Mouse (Mus musculus): ENCODE measurements around the gene Myo5a. TPM values are rescaled to one million over a fixed set of nuclear protein-coding genes. Genes with fewer than 3 reads are reported as not detected.

The Myo5a gene
- polyA plus RNA-seq, 1 experiment from 2014 or later, result 35.6 TPM

DNA sequence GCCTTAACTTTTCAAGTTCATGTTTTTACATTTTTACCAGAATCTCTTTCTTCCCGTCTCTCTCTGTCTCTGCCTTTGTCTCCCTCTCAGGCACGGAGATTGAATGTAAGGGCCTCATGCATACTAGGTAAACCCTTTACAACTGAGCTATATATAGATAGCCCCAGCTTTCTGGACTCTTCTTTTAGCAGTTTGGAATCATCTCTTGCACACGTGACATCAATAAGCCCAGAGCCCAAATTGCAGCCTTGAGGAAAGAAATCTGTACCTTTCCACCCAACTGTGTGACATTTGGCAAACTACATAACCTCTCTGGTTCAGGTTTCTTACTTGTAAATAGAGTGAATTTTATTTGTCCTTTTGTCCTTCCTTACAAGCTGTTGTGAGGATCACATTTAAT lies 1.5 kb downstream of the Myo5a start:
- Histone ChIP-seq H3K4me3 (replicated peaks) (peak overlapping the region; percentile 86), H3K27ac (replicated peaks) (peak overlapping the region; percentile 98), H3K9ac (replicated peaks) (peak overlapping the region; percentile 98), H3K9me3 (replicated peaks) (no peaks in the 10 kb centered on the region), H3K4me2 (peak overlapping the region; percentile 68), H3K27me3 (replicated peaks) (no peaks in the 10 kb centered on the region), H3K4me1 (peaks cover 23% of the 10 kb centered on the region), H3K36me3 (no peaks in the 10 kb centered on the region)
- WGBS, result 16% methylated on average over 3 of the region's 3 CpGs
- ATAC-seq (ENCODE audit: low FRiP score), result no peak

GRCm38 (mm10) chr9:75077191-75077590 lies 6.4 kb downstream of the Myo5a start:
- no peak for ATAC-seq (ENCODE audit: low FRiP score)
- Histone ChIP-seq H3K27me3 (replicated peaks) (no peaks in the 10 kb centered on the region), H3K4me3 (replicated peaks) (no peak overlapping the region), H3K4me2 (no peak overlapping the region), H3K9me3 (replicated peaks) (no peaks in the 10 kb centered on the region), H3K36me3 (no peaks in the 10 kb centered on the region), H3K4me1 (peaks cover 14% of the 10 kb centered on the region), H3K27ac (replicated peaks) (no peak overlapping the region), H3K9ac (replicated peaks) (no peak overlapping the region)

DNA sequence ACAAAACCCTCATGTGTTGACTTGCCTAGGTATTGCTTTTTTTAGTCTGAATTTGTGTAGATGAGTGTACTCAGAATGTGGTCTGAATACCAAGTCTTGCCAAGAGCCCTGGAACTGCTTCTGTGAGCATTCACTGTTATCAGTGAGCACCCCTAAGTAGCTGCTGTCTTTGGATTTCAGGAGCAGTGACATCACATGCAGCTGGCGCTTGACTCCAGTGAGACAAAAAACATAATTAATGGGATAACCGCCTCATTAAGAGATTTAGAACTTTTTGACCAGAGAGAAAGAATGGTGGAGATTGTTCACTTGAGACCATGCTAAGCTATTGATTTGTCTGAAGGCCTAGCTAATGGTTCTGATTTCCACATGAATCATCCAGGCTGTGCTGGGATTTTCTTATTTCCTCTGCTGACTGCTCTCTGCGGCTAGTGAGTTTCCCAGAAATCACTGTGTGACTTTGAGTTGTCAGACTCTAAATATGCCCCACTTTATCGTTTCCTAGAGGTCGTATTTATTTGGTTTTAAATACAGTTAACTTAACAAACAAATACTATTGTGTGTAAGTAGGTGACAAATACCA lies 14.5 kb downstream of the Myo5a start:
- no peak overlapping the region for H3K9ac ChIP-seq (replicated peaks)

GRCm38 (mm10) chr9:75087823-75088222 lies 17.0 kb downstream of the Myo5a start:
- no peak overlapping the region for H3K9ac ChIP-seq (replicated peaks)
- H3K27ac ChIP-seq (replicated peaks), result no peak overlapping the region
- H3K4me3 ChIP-seq (replicated peaks), result no peak overlapping the region
- H3K36me3 ChIP-seq, result no peaks in the 10 kb centered on the region
- no peak overlapping the region for H3K4me2 ChIP-seq
- H3K27me3 ChIP-seq (replicated peaks), result no peaks in the 10 kb centered on the region
- ATAC-seq (ENCODE audit: low FRiP score), result no peak
- 46% methylated on average over 2 of the region's 2 CpGs for whole genome bisulfite sequencing
- H3K9me3 ChIP-seq (replicated peaks), result no peaks in the 10 kb centered on the region
- H3K4me1 ChIP-seq, result peaks cover 7% of the 10 kb centered on the region; the same call in 1 of the 2 replicates

More for the DNA sequence above, 14.5 kb downstream of the Myo5a start:
- H3K4me3 ChIP-seq (replicated peaks), result no peak overlapping the region
- ATAC-seq (ENCODE audit: low FRiP score), result no peak
- no peaks in the 10 kb centered on the region for H3K36me3 ChIP-seq
- H3K27ac ChIP-seq (replicated peaks), result 0 out of 2 replicates have a peak overlapping the region, but pooled peaks have one; percentile 10
- H3K4me1 ChIP-seq, result peaks cover 7% of the 10 kb centered on the region; the same call in 1 of the 2 replicates
- no peaks in the 10 kb centered on the region for H3K9me3 ChIP-seq (replicated peaks)
- H3K27me3 ChIP-seq (replicated peaks), result no peaks in the 10 kb centered on the region
- no peak overlapping the region for H3K4me2 ChIP-seq
- WGBS, result 30% methylated on average over 5 of the region's 5 CpGs

DNA sequence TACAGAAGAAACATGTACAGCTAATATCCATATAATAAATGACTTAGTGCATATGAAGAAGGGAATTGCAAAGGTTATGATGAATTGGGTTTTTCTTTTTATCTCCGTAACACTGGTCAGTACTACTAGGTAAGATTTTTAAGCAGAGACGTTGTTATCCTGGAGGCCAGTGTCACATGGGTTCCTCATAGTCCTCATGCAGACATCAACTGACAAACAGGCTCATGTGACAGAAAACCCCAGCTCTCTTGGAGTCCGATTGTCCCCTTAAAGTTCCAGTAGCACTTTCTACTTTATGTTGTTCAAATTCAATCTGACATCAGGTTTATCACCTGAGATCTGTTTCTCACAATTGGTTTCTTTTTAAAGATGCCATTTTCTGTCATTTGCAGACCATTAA lies 18.5 kb downstream of the Myo5a start:
- 86% methylated on average over 3 of the region's 3 CpGs for WGBS
- no peaks in the 10 kb centered on the region for H3K27me3 ChIP-seq (replicated peaks)
- H3K27ac ChIP-seq (replicated peaks), result no peak overlapping the region
- no peak overlapping the region for H3K4me3 ChIP-seq (replicated peaks)
- peaks cover 7% of the 10 kb centered on the region; the same call in 1 of the 2 replicates for H3K4me1 ChIP-seq
- H3K4me2 ChIP-seq, result no peak overlapping the region
- no peak for ATAC-seq (ENCODE audit: low FRiP score)
- H3K9me3 ChIP-seq (replicated peaks), result no peaks in the 10 kb centered on the region
- H3K9ac ChIP-seq (replicated peaks), result no peak overlapping the region
- H3K36me3 ChIP-seq, result no peaks in the 10 kb centered on the region

- H3K36me3 ChIP-seq, result no peaks in the 10 kb centered on the region
- WGBS, result 84% methylated on average over 1 of the region's 1 CpGs
- H3K4me3 ChIP-seq (replicated peaks), result no peak overlapping the region
- H3K9me3 ChIP-seq (replicated peaks), result no peaks in the 10 kb centered on the region
- peaks cover 4% of the 10 kb centered on the region; the same call in 1 of the 2 replicates for H3K4me1 ChIP-seq
- no peak overlapping the region for H3K4me2 ChIP-seq
- ATAC-seq (ENCODE audit: low FRiP score), result no peak
- no peak overlapping the region for H3K9ac ChIP-seq (replicated peaks)
- no peaks in the 10 kb centered on the region for H3K27me3 ChIP-seq (replicated peaks)
- H3K27ac ChIP-seq (replicated peaks), result no peak overlapping the region
Observed at GRCm38 (mm10) chr9:75092134-75092533, 21.3 kb downstream of the Myo5a start.

- Histone ChIP-seq H3K36me3 (no peaks in the 10 kb centered on the region), H3K27ac (replicated peaks) (no peak overlapping the region), H3K9ac (replicated peaks) (no peak overlapping the region), H3K4me3 (replicated peaks) (no peak overlapping the region), H3K4me2 (no peak overlapping the region), H3K9me3 (replicated peaks) (no peaks in the 10 kb centered on the region), H3K27me3 (replicated peaks) (no peaks in the 10 kb centered on the region), H3K4me1 (no peaks in the 10 kb centered on the region)
- 83% methylated on average over 3 of the region's 3 CpGs for WGBS
- ATAC-seq (ENCODE audit: low FRiP score), result no peak
Observed at GRCm38 (mm10) chr9:75094762-75095161, 23.9 kb downstream of the Myo5a start.

- Histone ChIP-seq H3K9me3 (replicated peaks) (no peaks in the 10 kb centered on the region), H3K4me2 (no peak overlapping the region), H3K4me3 (replicated peaks) (no peak overlapping the region), H3K36me3 (no peaks in the 10 kb centered on the region), H3K27me3 (replicated peaks) (no peaks in the 10 kb centered on the region), H3K4me1 (no peaks in the 10 kb centered on the region), H3K27ac (replicated peaks) (no peak overlapping the region), H3K9ac (replicated peaks) (no peak overlapping the region)
- WGBS, result 96% methylated on average over 9 of the region's 9 CpGs
- no peak for ATAC-seq (ENCODE audit: low FRiP score)
Observed at GRCm38 (mm10) chr9:75098937-75099336, 28.1 kb downstream of the Myo5a start.

GRCm38 (mm10) chr9:75100157-75100781 lies 29.5 kb downstream of the Myo5a start:
- Histone ChIP-seq H3K4me3 (replicated peaks) (no peak overlapping the region), H3K27me3 (replicated peaks) (no peaks in the 10 kb centered on the region), H3K4me1 (no peaks in the 10 kb centered on the region), H3K4me2 (no peak overlapping the region), H3K9me3 (replicated peaks) (no peaks in the 10 kb centered on the region), H3K36me3 (no peaks in the 10 kb centered on the region), H3K27ac (replicated peaks) (no peak overlapping the region), H3K9ac (replicated peaks) (no peak overlapping the region)
- 95% methylated on average over 8 of the region's 8 CpGs for WGBS
- no peak for ATAC-seq (ENCODE audit: low FRiP score)

DNA sequence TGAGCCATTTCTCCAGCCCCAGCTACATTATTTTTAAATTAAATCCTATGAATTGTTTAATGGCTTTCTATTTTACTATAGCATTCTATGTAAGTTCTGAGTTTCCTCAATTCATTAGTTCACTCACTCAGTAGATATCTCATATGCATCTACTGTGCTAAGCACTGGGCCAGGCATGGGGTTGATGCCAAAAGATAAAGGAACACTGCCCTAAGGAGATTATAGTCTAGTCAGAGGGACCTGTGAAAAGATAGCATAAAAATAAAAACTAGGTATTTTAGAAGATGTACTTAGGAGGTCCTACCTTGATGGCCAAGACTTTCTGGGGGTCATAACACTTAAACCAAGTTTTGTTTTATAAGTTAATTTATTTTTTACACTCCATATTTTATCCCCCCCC lies 31.3 kb downstream of the Myo5a start:
- Histone ChIP-seq H3K4me1 (no peaks in the 10 kb centered on the region), H3K36me3 (no peaks in the 10 kb centered on the region), H3K4me3 (replicated peaks) (no peak overlapping the region), H3K27me3 (replicated peaks) (no peaks in the 10 kb centered on the region), H3K27ac (replicated peaks) (no peak overlapping the region), H3K9ac (replicated peaks) (no peak overlapping the region), H3K9me3 (replicated peaks) (no peaks in the 10 kb centered on the region), H3K4me2 (no peak overlapping the region)
- ATAC-seq (ENCODE audit: low FRiP score), result no peak

- H3K27me3 ChIP-seq (replicated peaks), result no peaks in the 10 kb centered on the region
- WGBS, result 79% methylated on average over 2 of the region's 2 CpGs
- no peak overlapping the region for H3K27ac ChIP-seq (replicated peaks)
- peaks cover 10% of the 10 kb centered on the region for H3K36me3 ChIP-seq
- no peak overlapping the region for H3K9ac ChIP-seq (replicated peaks)
- H3K4me1 ChIP-seq, result no peaks in the 10 kb centered on the region
- ATAC-seq (ENCODE audit: low FRiP score), result no peak
- no peak overlapping the region for H3K4me3 ChIP-seq (replicated peaks)
- H3K9me3 ChIP-seq (replicated peaks), result no peaks in the 10 kb centered on the region
- no peak overlapping the region for H3K4me2 ChIP-seq
Observed at GRCm38 (mm10) chr9:75116571-75117177, 45.9 kb downstream of the Myo5a start.

GRCm38 (mm10) chr9:75121126-75121525 lies 50.3 kb downstream of the Myo5a start:
- Histone ChIP-seq H3K27me3 (replicated peaks) (no peaks in the 10 kb centered on the region), H3K4me2 (no peak overlapping the region), H3K4me1 (no peaks in the 10 kb centered on the region), H3K9ac (replicated peaks) (no peak overlapping the region), H3K4me3 (replicated peaks) (no peak overlapping the region), H3K36me3 (peaks cover 24% of the 10 kb centered on the region), H3K9me3 (replicated peaks) (no peaks in the 10 kb centered on the region), H3K27ac (replicated peaks) (no peak overlapping the region)
- WGBS, result 91% methylated on average over 3 of the region's 3 CpGs
- ATAC-seq (ENCODE audit: low FRiP score), result no peak

All from neural tube, embryonic 15.5 days (tissue).